Mouse (Mus musculus): ENCODE data around the gene Fam163b.

DNA sequence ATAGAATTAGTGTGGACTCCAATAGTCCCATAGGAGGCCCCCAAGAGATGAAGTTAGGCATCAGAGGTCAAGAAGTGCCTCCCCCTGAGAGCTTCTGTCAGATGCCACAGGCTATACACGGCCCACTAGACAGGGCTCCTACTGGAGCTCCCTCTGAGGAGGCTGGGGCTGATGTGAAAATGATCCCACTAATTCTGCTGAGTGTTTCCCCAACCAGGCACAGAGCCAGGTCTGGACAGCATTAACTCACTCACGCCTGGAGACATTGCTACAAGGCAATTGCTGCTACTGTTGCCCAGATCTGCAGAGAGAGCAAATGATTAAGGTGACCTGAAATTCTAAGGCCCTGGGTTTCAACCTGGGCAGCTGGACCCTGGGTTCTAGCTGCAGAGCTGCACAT, 56.5 kb downstream of the Fam163b start:
- no peak for TF ChIP-seq CTCF (IDR thresholded peaks at IDR 0.05; ENCODE audit: low read depth)
- TF ChIP-seq EP300 (optimal IDR thresholded peaks at IDR 0.05) = no peak
